Mouse (Mus musculus) limb, embryonic 10.5 days (tissue): ENCODE measurements around the gene Golga2. TPM values are rescaled to one million over a fixed set of nuclear protein-coding genes. Genes with fewer than 3 reads are reported as not detected.
"Not testable (repeated sequence)": the region's sequence is repeated elsewhere in the genome, so short reads cannot be mapped to it uniquely, and the experiment has no call there.

Source experiments
- DNase-seq: peaks from one replicate; pipeline ENCODE4 v3.0.0-alpha.2; 2017; ENCODE audit warnings: low spot score
- H3K27ac ChIP-seq: fragments of 300-500 bp; sonication (generic); 2 replicates; pipeline ENCODE4 v1.5.1; 2016; ENCODE audit warnings: mild to moderate bottlenecking
- H3K27me3 ChIP-seq: fragments of 300-500 bp; sonication (generic); 2 replicates; pipeline ENCODE4 v1.6.1; 2016; ENCODE audit warnings: low read depth, mild to moderate bottlenecking; ENCODE audit not compliant: poor library complexity, severe bottlenecking
- H3K36me3 ChIP-seq: fragments of 300-500 bp; sonication (generic); 2 replicates; pipeline ENCODE4 v1.6.1; 2016; ENCODE audit warnings: mild to moderate bottlenecking, moderate library complexity
- H3K4me1 ChIP-seq: fragments of 300-500 bp; sonication (generic); 2 replicates; pipeline ENCODE4 v1.6.1; 2016
- H3K4me3 ChIP-seq: fragments of 300-500 bp; sonication (generic); 2 replicates; pipeline ENCODE4 v1.5.1; 2016; ENCODE audit warnings: mild to moderate bottlenecking, moderate library complexity
- H3K9me3 ChIP-seq: fragments of 300-500 bp; sonication (generic); replicated peaks from 2 replicates; pipeline ENCODE4 v1.6.1; 2016; ENCODE audit warnings: mild to moderate bottlenecking
- WGBS: fragments of 180-500 bp; shearing (Covaris S2); methylation state at CpG from one replicate; pipeline ENCODE4 v1.1.7; 2016; 5-methylcytosine and 5-hydroxymethylcytosine counted together
- polyA plus RNA-seq: library from polyadenylated mRNA; unstranded; fragments of >200 nt; fragmentation: Nextera tagmentation; extraction: Ambion mirVana; gene quantifications from 2 replicates; pipeline ENCODE4 v1.2.1, GENCODE M21; 2016

The Golga2 gene
- polyA plus RNA-seq, 1 experiment from 2014 or later, result 25.0 TPM

GRCm38 (mm10) chr2:32258887-32259533 lies 28.2 kb upstream of the Golga2 start:
- peak overlapping the region; percentile 89 for H3K27ac ChIP-seq
- no peaks in the 10 kb centered on the region for H3K27me3 ChIP-seq
- peaks cover 19% of the 10 kb centered on the region for H3K4me1 ChIP-seq
- H3K36me3 ChIP-seq, result peaks cover 44% of the 10 kb centered on the region
- no peaks in the 10 kb centered on the region for H3K9me3 ChIP-seq
- 62% methylated on average over 6 of the region's 6 CpGs for WGBS
- peak; percentile 34 for DNase-seq
- peak overlapping the region; percentile 87 for H3K4me3 ChIP-seq

DNA sequence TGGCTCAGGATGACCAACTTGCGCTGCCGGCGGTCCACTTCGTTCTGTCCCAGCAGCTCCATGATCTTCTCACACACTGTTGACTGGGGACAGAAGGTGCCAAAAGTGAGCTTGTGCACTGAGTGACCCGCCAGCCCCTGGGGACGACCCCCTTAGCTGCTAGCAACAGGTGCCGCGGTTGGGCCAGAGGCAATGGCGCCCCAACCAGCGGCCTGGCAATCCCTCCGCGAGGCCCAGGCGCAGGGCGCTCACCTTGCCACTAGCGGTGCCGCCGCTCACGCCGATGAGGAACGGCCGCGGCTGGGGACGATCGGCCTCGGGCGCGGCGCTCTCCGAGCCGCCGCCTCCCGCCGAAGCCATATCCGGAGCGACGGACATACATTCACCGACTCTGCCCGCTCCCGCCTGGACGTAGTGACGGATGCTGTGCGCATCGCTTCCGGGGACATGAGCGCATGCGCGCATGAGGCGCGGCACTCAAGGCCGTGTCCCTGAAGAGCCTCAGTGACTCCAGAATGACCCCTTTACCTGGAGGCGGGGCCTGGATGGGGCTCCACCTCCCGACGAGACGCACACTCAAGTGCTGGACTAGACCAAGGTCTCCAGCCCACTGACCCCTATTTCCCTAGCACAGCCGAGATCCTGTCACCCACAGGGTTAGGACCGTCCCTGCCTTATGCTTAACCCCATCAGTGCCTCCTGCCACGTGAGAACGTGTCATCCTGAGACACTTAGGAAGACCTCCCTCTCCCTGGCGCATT lies 27.3 kb upstream of the Golga2 start, which contains the start of gene Uck1:
Uck1 (minus strand) TSS at position 503 of the 761 bp plus-strand sequence.
- H3K27ac ChIP-seq, result peak within 1 kb of the TSS; percentile 89
- peaks cover 36% of the 10 kb centered on the region for H3K36me3 ChIP-seq
- no peaks in the 10 kb centered on the region for H3K27me3 ChIP-seq
- no peaks in the 10 kb centered on the region for H3K9me3 ChIP-seq
- WGBS, result 2% methylated on average over 59 of the region's 59 CpGs
- DNase-seq, result peak; percentile 88
- H3K4me3 ChIP-seq, result peak within 1 kb of the TSS; percentile 87
- H3K4me1 ChIP-seq, result peaks cover 19% of the 10 kb centered on the region

GRCm38 (mm10) chr2:32260635-32261034 lies 26.5 kb upstream of the Golga2 start:
- peak; percentile 36 for DNase-seq
- 34% methylated on average over 4 of the region's 4 CpGs for WGBS
- Histone ChIP-seq H3K4me3 (peak overlapping the region; percentile 87), H3K27me3 (no peaks in the 10 kb centered on the region), H3K36me3 (peaks cover 30% of the 10 kb centered on the region), H3K4me1 (peaks cover 19% of the 10 kb centered on the region), H3K27ac (no peak overlapping the region), H3K9me3 (no peaks in the 10 kb centered on the region)

- no peaks in the 10 kb centered on the region for H3K4me1 ChIP-seq
- 76% methylated on average over 3 of the region's 3 CpGs for WGBS
- no peaks in the 10 kb centered on the region for H3K9me3 ChIP-seq
- no peak overlapping the region for H3K4me3 ChIP-seq
- peaks cover 43% of the 10 kb centered on the region for H3K36me3 ChIP-seq
- no peak overlapping the region for H3K27ac ChIP-seq
- DNase-seq, result no peak
- H3K27me3 ChIP-seq, result no peaks in the 10 kb centered on the region
Measured at GRCm38 (mm10) chr2:32275823-32276222, 11.4 kb upstream of the Golga2 start.

DNA sequence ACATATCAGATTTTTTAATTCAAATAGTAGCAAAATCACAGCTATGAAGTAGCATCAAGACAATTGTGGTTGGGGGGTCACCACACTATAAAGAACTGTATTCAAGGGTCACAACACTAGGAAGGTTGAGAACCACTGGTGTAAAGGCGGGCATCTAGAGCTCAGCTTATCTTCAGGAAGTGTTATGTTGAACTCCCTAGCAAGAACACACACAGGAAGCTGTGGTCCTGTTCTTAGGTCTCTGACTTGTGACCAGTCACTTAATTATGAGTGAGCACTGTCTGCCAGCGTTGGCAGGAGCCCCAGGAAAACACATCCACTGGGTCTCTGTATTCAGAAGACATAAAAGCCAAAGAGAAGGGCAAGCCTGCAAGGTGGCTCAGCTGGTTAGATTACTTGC lies 4.9 kb upstream of the Golga2 start:
- no peak for DNase-seq
- H3K4me1 ChIP-seq, result peaks cover 9% of the 10 kb centered on the region
- H3K9me3 ChIP-seq, result no peaks in the 10 kb centered on the region
- H3K36me3 ChIP-seq, result peaks cover 89% of the 10 kb centered on the region
- H3K4me3 ChIP-seq, result no peak overlapping the region
- WGBS, result 90% methylated on average over 2 of the region's 2 CpGs
- H3K27ac ChIP-seq, result no peak overlapping the region
- H3K27me3 ChIP-seq, result no peaks in the 10 kb centered on the region

DNA sequence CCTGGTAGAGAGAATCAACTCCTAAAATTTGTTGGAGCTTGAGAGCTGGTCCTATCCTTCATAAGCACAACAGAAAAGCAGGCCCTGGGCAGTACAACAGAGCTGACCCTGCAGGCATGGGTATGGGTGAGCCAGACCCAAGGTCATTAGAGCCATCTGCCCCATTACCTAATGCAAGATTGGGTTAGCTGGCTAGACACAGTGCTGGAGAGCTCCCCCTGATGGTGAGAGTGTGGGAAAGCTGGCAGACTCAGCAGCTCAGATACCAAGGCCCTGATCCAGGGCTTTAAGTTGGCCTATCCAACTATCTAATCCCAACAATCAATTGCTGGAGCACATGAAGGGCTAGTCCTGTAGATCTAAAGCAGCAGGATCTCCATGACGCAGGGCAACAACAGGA lies 4.5 kb upstream of the Golga2 start:
- Histone ChIP-seq H3K4me1 (peaks cover 9% of the 10 kb centered on the region), H3K27me3 (no peaks in the 10 kb centered on the region), H3K4me3 (no peak overlapping the region), H3K36me3 (peaks cover 84% of the 10 kb centered on the region), H3K9me3 (no peaks in the 10 kb centered on the region), H3K27ac (no peak overlapping the region)
- 87% methylated on average over 1 of the region's 1 CpGs for WGBS
- DNase-seq, result no peak

GRCm38 (mm10) chr2:32283986-32284385 lies 3.2 kb upstream of the Golga2 start:
- DNase-seq, result no peak
- Histone ChIP-seq H3K27me3 (no peaks in the 10 kb centered on the region), H3K4me3 (no peak overlapping the region), H3K4me1 (peaks cover 14% of the 10 kb centered on the region), H3K36me3 (peaks cover 72% of the 10 kb centered on the region), H3K27ac (no peak overlapping the region), H3K9me3 (no peaks in the 10 kb centered on the region)
- WGBS, result 88% methylated on average over 3 of the region's 3 CpGs

DNA sequence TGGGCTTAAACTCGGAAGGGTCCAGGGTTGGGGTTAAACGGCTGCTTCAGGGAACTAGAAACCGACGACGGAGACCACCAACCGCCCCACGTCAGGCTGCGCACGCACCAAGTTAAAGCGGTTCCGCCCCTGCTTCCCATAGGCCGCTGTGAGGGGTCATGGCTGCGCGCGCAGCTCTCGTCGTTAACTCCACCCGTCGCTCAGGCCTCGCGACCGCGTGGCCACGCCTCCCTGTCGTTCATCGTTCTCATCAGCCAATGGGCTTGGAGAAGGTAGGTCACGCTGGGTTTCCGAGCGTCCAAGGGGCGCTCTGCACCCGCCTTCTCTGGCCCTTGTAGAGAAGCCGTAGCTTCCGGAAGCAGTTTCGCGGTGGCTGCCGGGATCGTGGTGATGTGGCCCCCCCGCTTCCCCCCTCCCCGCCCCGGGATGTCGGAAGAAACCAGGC lies 761 bp downstream of the Golga2 start, which contains the start of gene Swi5:
Swi5 (minus strand) TSS at position 153 of the 445 bp plus-strand sequence.
- Histone ChIP-seq H3K4me1 (peaks cover 20% of the 10 kb centered on the region), H3K9me3 (no peaks in the 10 kb centered on the region), H3K27me3 (no peaks in the 10 kb centered on the region), H3K27ac (peak within 1 kb of the TSS; percentile 92), H3K4me3 (peak within 1 kb of the TSS; percentile 95), H3K36me3 (peaks cover 42% of the 10 kb centered on the region)
- WGBS, result under 1% methylated on average over 41 of the region's 41 CpGs
- DNase-seq, result peak; percentile 100

GRCm38 (mm10) chr2:32288371-32288931 lies 1.3 kb downstream of the Golga2 start:
- no peak for DNase-seq
- 3% methylated on average over 28 of the region's 29 CpGs for WGBS

DNA sequence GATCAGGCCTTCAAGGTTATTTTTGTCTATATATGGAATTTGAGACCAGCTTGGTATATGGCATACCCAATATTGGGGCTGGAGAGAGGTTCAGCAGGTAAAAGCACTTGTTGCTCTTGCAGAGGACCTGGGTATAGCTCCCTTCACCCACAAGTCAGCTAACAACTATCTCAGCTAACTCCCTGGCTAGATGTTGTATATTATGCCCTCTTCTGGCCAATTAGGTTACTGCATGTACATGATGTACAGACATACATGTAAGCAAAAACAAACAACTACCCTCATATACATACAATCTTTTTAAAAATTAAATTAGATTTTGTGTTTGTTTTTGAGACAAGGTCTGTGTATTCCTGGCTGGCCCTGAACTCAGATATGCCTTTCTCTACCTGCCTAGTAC lies 2.4 kb downstream of the Golga2 start:
- Histone ChIP-seq H3K9me3 (no peaks in the 10 kb centered on the region), H3K36me3 (peaks cover 39% of the 10 kb centered on the region), H3K27ac (no peak overlapping the region), H3K4me1 (peaks cover 20% of the 10 kb centered on the region), H3K4me3 (peak overlapping the region; percentile 95), H3K27me3 (no peaks in the 10 kb centered on the region)
- DNase-seq, result no peak

More at GRCm38 (mm10) chr2:32288371-32288931, 1.3 kb downstream of the Golga2 start:
- Histone ChIP-seq H3K4me3 (peak overlapping the region; percentile 95), H3K27me3 (no peaks in the 10 kb centered on the region), H3K27ac (peak overlapping the region; percentile 92), H3K36me3 (peaks cover 42% of the 10 kb centered on the region), H3K9me3 (no peaks in the 10 kb centered on the region), H3K4me1 (peaks cover 20% of the 10 kb centered on the region)

DNA sequence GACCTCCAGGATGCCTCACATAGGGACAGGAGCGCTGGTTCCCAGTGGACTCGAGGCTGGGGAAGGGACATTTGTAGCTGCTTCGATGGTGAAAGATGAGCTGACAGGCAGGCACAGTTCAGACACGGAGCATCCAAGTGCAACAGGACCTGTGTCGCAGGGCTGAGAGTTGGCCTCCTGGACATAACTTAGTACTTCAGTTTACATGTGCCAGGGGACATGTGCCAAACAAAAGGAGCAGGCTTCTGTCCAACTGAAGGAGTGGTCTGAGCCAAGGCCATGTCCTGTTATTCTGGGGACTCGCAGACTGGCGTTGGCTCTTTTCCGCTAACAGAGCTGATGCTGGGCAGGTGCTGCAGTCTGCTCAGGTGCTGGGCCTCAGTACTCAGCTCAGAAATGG lies 7.2 kb downstream of the Golga2 start:
- no peak for DNase-seq
- no peaks in the 10 kb centered on the region for H3K27me3 ChIP-seq
- WGBS, result 89% methylated on average over 8 of the region's 8 CpGs
- H3K9me3 ChIP-seq, result no peaks in the 10 kb centered on the region
- H3K27ac ChIP-seq, result no peak overlapping the region
- H3K4me1 ChIP-seq, result peaks cover 2% of the 10 kb centered on the region
- H3K4me3 ChIP-seq, result no peak overlapping the region; the same call in 1 of the 2 replicates
- H3K36me3 ChIP-seq, result peaks cover 66% of the 10 kb centered on the region

GRCm38 (mm10) chr2:32295285-32295684 lies 8.1 kb downstream of the Golga2 start:
- Histone ChIP-seq H3K27ac (no peak overlapping the region), H3K9me3 (no peaks in the 10 kb centered on the region), H3K4me3 (no peak overlapping the region), H3K27me3 (no peaks in the 10 kb centered on the region), H3K4me1 (no peaks in the 10 kb centered on the region), H3K36me3 (peaks cover 76% of the 10 kb centered on the region)
- WGBS, result 90% methylated on average over 3 of the region's 3 CpGs
- no peak for DNase-seq

- not testable (repeated sequence) for H3K4me3 ChIP-seq, H3K9me3 ChIP-seq, H3K27me3 ChIP-seq, H3K27ac ChIP-seq, DNase-seq, H3K4me1 ChIP-seq
- H3K36me3 ChIP-seq, result peaks cover 81% of the 10 kb centered on the region
- WGBS, result 94% methylated on average over 2 of the region's 2 CpGs
Measured at GRCm38 (mm10) chr2:32295842-32296241, 8.7 kb downstream of the Golga2 start.
